Mouse (Mus musculus): Measurements from ENCODE around the gene Atp8b2.

- TF ChIP-seq EP300 (IDR thresholded peaks at IDR 0.05; ENCODE audit: low read depth) (no peak), CTCF (IDR thresholded peaks at IDR 0.05; ENCODE audit: low read depth) (no peak)
Observed at GRCm38 (mm10) chr3:89914700-89915099, 48.6 kb downstream of the Atp8b2 start.
